Mouse (Mus musculus) MEL (cell line): ENCODE results near the gene Gm28042. TPM values are rescaled to one million over a fixed set of nuclear protein-coding genes. Genes with fewer than 3 reads are reported as not detected.

Experiments used
- DNase-seq: peaks from one replicate; pipeline ENCODE4 v3.0.0; 2011; ENCODE audit warnings: low read depth, low spot score
- H3K27ac ChIP-seq: 2 replicates; pipeline ENCODE4 v1.5.1; 2012; ENCODE audit warnings: low read depth, mild to moderate bottlenecking, control low read depth, low read length, moderate library complexity; ENCODE audit not compliant: control insufficient read depth
- H3K27me3 ChIP-seq, 2 experiments: fragments of 150-350 bp in 1 of 2; sonication (generic) in 1 of 2; 2 replicates each; pipeline ENCODE4 v1.6.1; 2012; ENCODE audit warnings: low read length in 2 of 2, mild to moderate bottlenecking in 2 of 2, improper control_type of control experiment in 1 of 2, moderate library complexity in 1 of 2; ENCODE audit not compliant: insufficient read depth in 2 of 2, control insufficient read depth in 1 of 2
- H3K36me3 ChIP-seq, 2 experiments: 2 replicates each; pipeline ENCODE4 v1.6.1; 2012 to 2014; ENCODE audit warnings: low read length in 2 of 2, improper control_type of control experiment in 1 of 2, inconsistent platforms in 1 of 2, mild to moderate bottlenecking in 1 of 2; ENCODE audit not compliant: insufficient read depth in 2 of 2, control insufficient read depth in 1 of 2
- H3K4me1 ChIP-seq, 2 experiments: fragments of 150-350 bp in 1 of 2; sonication (generic) in 1 of 2; 2 replicates each; pipeline ENCODE4 v1.6.1; 2012; ENCODE audit warnings: low read length in 2 of 2, improper control_type of control experiment in 1 of 2, mild to moderate bottlenecking in 1 of 2; ENCODE audit not compliant: insufficient read depth in 2 of 2, control insufficient read depth in 1 of 2
- H3K4me3 ChIP-seq, 2 experiments: fragments of 150-350 bp in 1 of 2; sonication (generic) in 1 of 2; 2 replicates each; pipeline ENCODE4 v1.5.1; 2012; ENCODE audit warnings: low read depth in 2 of 2, low read length in 2 of 2, mild to moderate bottlenecking in 2 of 2, moderate library complexity in 2 of 2, control low read depth in 1 of 2, improper control_type of control experiment in 1 of 2; ENCODE audit not compliant: control insufficient read depth in 1 of 2, insufficient read depth in 1 of 2
- H3K79me2 ChIP-seq: 2 replicates; pipeline ENCODE4 v1.6.1; 2012; ENCODE audit warnings: mild to moderate bottlenecking, low read length, moderate library complexity; ENCODE audit not compliant: control insufficient read depth, poor library complexity, insufficient read depth
- H3K9ac ChIP-seq: 2 replicates; pipeline ENCODE4 v1.6.1; 2012; ENCODE audit warnings: low read depth, mild to moderate bottlenecking, control low read depth, low read length, moderate library complexity; ENCODE audit not compliant: control insufficient read depth, poor library complexity, severe bottlenecking
- H3K9me3 ChIP-seq: fragments of 150-350 bp; sonication (generic); replicated peaks from 2 replicates; pipeline ENCODE4 v1.6.1; 2012; ENCODE audit warnings: mild to moderate bottlenecking, low read length, improper control_type of control experiment, moderate library complexity; ENCODE audit not compliant: insufficient read depth
- BHLHE40 ChIP-seq: IDR thresholded peaks from 2 replicates; pipeline ENCODE4 v1.6.1; 2012; ENCODE audit warnings: low read depth, mild to moderate bottlenecking, inconsistent platforms, low read length, improper control_type of control experiment, borderline replicate concordance
- CHD2 ChIP-seq: IDR thresholded peaks from 2 replicates; pipeline ENCODE4 v1.6.1; 2011; ENCODE audit warnings: low read length, improper control_type of control experiment
- CTCF ChIP-seq, 3 experiments: IDR thresholded peaks in 2 of 3; conservative IDR thresholded peaks in 1 of 3; 2 replicates each; pipeline ENCODE4 v1.5.1; 2011 to 2012; ENCODE audit warnings: low read length in 3 of 3, low read depth in 2 of 3, mild to moderate bottlenecking in 2 of 3, improper control_type of control experiment in 1 of 3, inconsistent platforms in 1 of 3, mixed read lengths in 1 of 3, moderate library complexity in 1 of 3; ENCODE audit not compliant: control insufficient read depth in 1 of 3, insufficient read depth in 1 of 3, poor library complexity in 1 of 3, severe bottlenecking in 1 of 3
- E2F4 ChIP-seq: IDR thresholded peaks from 2 replicates; pipeline ENCODE4 v1.6.1; 2011; ENCODE audit warnings: low read depth, low read length, improper control_type of control experiment, borderline replicate concordance
- ELF1 ChIP-seq: IDR thresholded peaks from 2 replicates; pipeline ENCODE4 v1.6.1; 2014; ENCODE audit warnings: low read depth, mild to moderate bottlenecking, inconsistent platforms, low read length, improper control_type of control experiment, moderate library complexity
- EP300 ChIP-seq, 2 experiments: IDR thresholded peaks; 2 replicates each; pipeline ENCODE4 v1.6.1; 2011; ENCODE audit warnings: improper control_type of control experiment in 2 of 2, low read length in 2 of 2, low read depth in 1 of 2, mild to moderate bottlenecking in 1 of 2
- ETS1 ChIP-seq: IDR thresholded peaks from 2 replicates; pipeline ENCODE4 v1.6.1; 2012; ENCODE audit warnings: low read depth, mild to moderate bottlenecking, inconsistent platforms, low read length, improper control_type of control experiment, moderate library complexity
- GABPA ChIP-seq: IDR thresholded peaks from 2 replicates; pipeline ENCODE4 v1.6.1; 2012; ENCODE audit warnings: low read depth, mild to moderate bottlenecking, inconsistent platforms, low read length, improper control_type of control experiment, moderate library complexity
- HCFC1 ChIP-seq: IDR thresholded peaks from 2 replicates; pipeline ENCODE4 v1.6.1; 2012; ENCODE audit warnings: low read depth, mild to moderate bottlenecking, inconsistent platforms, low read length, improper control_type of control experiment, moderate library complexity
- JUND ChIP-seq: IDR thresholded peaks from 2 replicates; pipeline ENCODE4 v1.6.1; 2011; ENCODE audit warnings: low read depth, mild to moderate bottlenecking, improper control_type of control experiment, low read length
- KAT2A ChIP-seq: conservative IDR thresholded peaks from 2 replicates; pipeline ENCODE4 v1.6.1; 2012; ENCODE audit warnings: low read depth, low read length, improper control_type of control experiment, inconsistent platforms
- MAX ChIP-seq: IDR thresholded peaks from 2 replicates; pipeline ENCODE4 v1.6.1; 2011; ENCODE audit warnings: low read length, improper control_type of control experiment
- MEF2A ChIP-seq: IDR thresholded peaks from 2 replicates; pipeline ENCODE4 v1.6.1; 2014; ENCODE audit warnings: low read depth, mild to moderate bottlenecking, inconsistent platforms, low read length, improper control_type of control experiment; ENCODE audit not compliant: poor library complexity, insufficient replicate concordance, severe bottlenecking; ENCODE audit errors: extremely low read depth
- MXI1 ChIP-seq: IDR thresholded peaks from 2 replicates; pipeline ENCODE4 v1.6.1; 2011; ENCODE audit warnings: mild to moderate bottlenecking, low read depth, low read length, improper control_type of control experiment
- MYB ChIP-seq: IDR thresholded peaks from 2 replicates; pipeline ENCODE4 v1.6.1; 2011; ENCODE audit warnings: mild to moderate bottlenecking, low read depth, low read length, improper control_type of control experiment
- MYC ChIP-seq: IDR thresholded peaks from 2 replicates; pipeline ENCODE4 v1.6.1; 2011; ENCODE audit warnings: low read depth, mild to moderate bottlenecking, low read length, improper control_type of control experiment, moderate library complexity
- NELFE ChIP-seq: IDR thresholded peaks from 2 replicates; pipeline ENCODE4 v1.6.1; 2011; ENCODE audit warnings: low read depth, low read length, improper control_type of control experiment
- NRF1 ChIP-seq: IDR thresholded peaks from 2 replicates; pipeline ENCODE4 v1.6.1; 2014; ENCODE audit warnings: low read depth, mild to moderate bottlenecking, inconsistent platforms, low read length, improper control_type of control experiment, moderate library complexity; ENCODE audit not compliant: poor library complexity, insufficient read depth, severe bottlenecking
- POLR2A ChIP-seq, 2 experiments: IDR thresholded peaks; 2 replicates each; pipeline ENCODE4 v1.6.1; 2011 to 2012; ENCODE audit warnings: low read length in 2 of 2, mild to moderate bottlenecking in 2 of 2, control low read depth in 1 of 2, improper control_type of control experiment in 1 of 2, low read depth in 1 of 2, moderate library complexity in 1 of 2; ENCODE audit not compliant: control insufficient read depth in 1 of 2, insufficient read depth in 1 of 2, poor library complexity in 1 of 2
- POLR2AphosphoS2 ChIP-seq: IDR thresholded peaks from 2 replicates; pipeline ENCODE4 v1.6.1; 2011; ENCODE audit warnings: low read length, improper control_type of control experiment
- POLR2AphosphoS5 ChIP-seq: IDR thresholded peaks from 2 replicates; pipeline ENCODE4 v1.6.1; 2012; ENCODE audit warnings: low read depth, borderline replicate concordance, mild to moderate bottlenecking, inconsistent platforms, low read length, moderate library complexity, mixed read lengths
- SIN3A ChIP-seq: IDR thresholded peaks from 2 replicates; pipeline ENCODE4 v1.6.1; 2012; ENCODE audit warnings: low read length, improper control_type of control experiment, inconsistent platforms
- SMC3 ChIP-seq: IDR thresholded peaks from 2 replicates; pipeline ENCODE4 v1.6.1; 2011; ENCODE audit warnings: low read depth, low read length, improper control_type of control experiment
- TAL1 ChIP-seq: IDR thresholded peaks from 2 replicates; pipeline ENCODE4 v1.6.1; 2012; ENCODE audit warnings: mild to moderate bottlenecking, inconsistent platforms, low read length, moderate library complexity, mixed read lengths
- USF1 ChIP-seq: IDR thresholded peaks from 2 replicates; pipeline ENCODE4 v1.6.1; 2014; ENCODE audit warnings: low read depth, mild to moderate bottlenecking, inconsistent platforms, low read length, improper control_type of control experiment, moderate library complexity
- USF2 ChIP-seq, 2 experiments: IDR thresholded peaks; 2 replicates each; pipeline ENCODE4 v1.6.1; 2011 to 2012; ENCODE audit warnings: improper control_type of control experiment in 2 of 2, low read length in 2 of 2, borderline replicate concordance in 1 of 2, inconsistent platforms in 1 of 2, low read depth in 1 of 2, mild to moderate bottlenecking in 1 of 2; ENCODE audit not compliant: insufficient read depth in 1 of 2
- ZC3H11A ChIP-seq: IDR thresholded peaks from 2 replicates; pipeline ENCODE4 v1.6.1; 2012; ENCODE audit warnings: low read depth, mild to moderate bottlenecking, inconsistent platforms, low read length, improper control_type of control experiment
- ZMIZ1 ChIP-seq: IDR thresholded peaks from 2 replicates; pipeline ENCODE4 v1.6.1; 2012; ENCODE audit warnings: low read depth, mild to moderate bottlenecking, inconsistent platforms, low read length, improper control_type of control experiment, moderate library complexity
- ZNF384 ChIP-seq: IDR thresholded peaks from 2 replicates; pipeline ENCODE4 v1.6.1; 2012; ENCODE audit warnings: low read depth, mild to moderate bottlenecking, inconsistent platforms, low read length, improper control_type of control experiment
- polyA plus RNA-seq, 2 experiments: library from polyadenylated mRNA; stranded (reverse) in 1 of 2; unstranded in 1 of 2; fragments of >175 nt in 1 of 2; fragments of >200 nt in 1 of 2; gene quantifications; 2 replicates each; pipeline versions ENCODE4 v1.2.1 to v1.2.4; 2012; ENCODE audit warnings: low replicate concordance in 2 of 2, low read depth in 1 of 2; ENCODE audit not compliant: insufficient read length in 2 of 2, insufficient read depth in 1 of 2, missing spikeins in 1 of 2
- total RNA-seq: library from RNA; depleted of rRNA; stranded (reverse); fragments of 300-350 nt; gene quantifications from 2 replicates; pipeline ENCODE4 v1.2.3, GENCODE M21; 2012; rRNA removed

The Gm28042 gene
- total RNA-seq (0.46 and 0.96 TPM in 2 replicates), polyA plus RNA-seq (1 to 10 TPM in 1 of 2 experiments, not detected in 1; 1.7 TPM)

DNA sequence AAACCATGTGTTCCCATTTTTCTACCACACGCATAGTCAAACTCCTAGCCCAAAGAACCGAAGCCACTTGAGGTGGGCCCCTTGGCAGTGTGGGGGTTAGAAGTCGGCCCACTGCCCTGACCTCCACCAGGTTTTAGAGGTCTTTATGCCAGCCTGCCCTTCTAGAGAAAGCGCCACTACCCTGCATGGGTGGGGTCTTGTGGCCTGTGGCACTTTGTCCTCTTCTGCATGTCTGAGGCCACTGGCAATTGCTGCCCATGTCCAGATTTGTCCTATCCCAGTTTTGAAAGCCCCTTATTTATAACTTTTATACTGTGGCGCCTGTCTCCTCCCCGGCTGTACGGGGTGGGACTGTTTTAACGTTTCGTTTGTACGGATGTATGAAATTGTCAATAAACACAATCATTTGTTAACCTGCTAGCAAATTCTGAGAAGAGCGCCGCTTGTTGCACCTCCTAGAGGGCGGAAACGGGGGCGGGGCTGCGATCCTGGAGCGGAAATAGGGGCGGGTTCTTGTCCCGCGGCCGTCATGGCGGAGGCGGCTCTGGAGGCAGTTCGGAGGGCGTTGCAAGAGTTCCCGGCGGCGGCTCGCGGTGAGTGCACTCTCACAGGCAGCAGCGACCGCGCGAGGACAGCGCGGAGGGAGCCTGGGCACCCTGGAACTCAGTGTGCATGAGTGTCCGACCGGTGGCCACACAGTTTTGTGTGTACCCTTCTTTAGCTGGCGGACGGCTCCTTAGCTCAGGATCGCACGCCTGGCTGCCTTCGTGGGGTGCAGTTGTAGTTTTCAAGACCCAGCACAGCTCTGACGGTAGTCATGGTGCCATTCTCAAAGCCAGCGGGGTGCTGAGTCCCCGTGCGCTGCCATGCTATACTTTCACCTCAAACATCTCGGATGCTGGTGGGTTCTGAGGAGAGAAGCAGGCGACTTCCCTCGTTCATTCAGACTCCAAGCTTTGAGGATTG, at the start of gene Gm28042, which contains the start of gene Jmjd7:
Gm28042 (plus strand) TSS at position 510 of the 966 bp plus-strand sequence.
Jmjd7 (plus strand) TSS at position 500 of the 966 bp plus-strand sequence.
- H3K4me1 ChIP-seq: peaks cover 0 to 12% of the 10 kb centered on the region in 2 experiments; a peak in 2 of 4 replicates
- peak within 1 kb of the TSS; percentile 66 for H3K27ac ChIP-seq
- peak within 1 kb of the TSS; percentile 78 for H3K9ac ChIP-seq
- H3K9me3 ChIP-seq: no peaks in the 10 kb centered on the region
- H3K79me2 ChIP-seq: no peaks in the 10 kb centered on the region; the same call in 1 of the 2 replicates
- DNase-seq: peak; percentile 96
- TF ChIP-seq ZC3H11A: no peak
- TF ChIP-seq JUND: no peak
- 0 out of 2 replicates have a peak, but pooled peaks have one; percentile 11 for TF ChIP-seq MXI1
- TF ChIP-seq POLR2A (IDR thresholded peaks at IDR 0.05; ENCODE audit: control insufficient read depth in 1 of 2, insufficient read depth in 1 of 2, low read depth in 1 of 2, low read length in 2 of 2, poor library complexity in 1 of 2): peak; percentile 75 to 93; a peak in 3 of 4 replicates
- no peak for TF ChIP-seq KAT2A
- peak; percentile 72 for TF ChIP-seq NELFE
- TF ChIP-seq SIN3A: 0 out of 2 replicates have a peak, but pooled peaks have one; percentile 1
- no peak for TF ChIP-seq POLR2AphosphoS5
- no peak for TF ChIP-seq USF2 (IDR thresholded peaks at IDR 0.05; ENCODE audit: borderline replicate concordance in 1 of 2, insufficient read depth in 1 of 2, low read depth in 1 of 2, low read length in 2 of 2)
- TF ChIP-seq ELF1: no peak
- no peak for TF ChIP-seq ETS1
- no peak for TF ChIP-seq MEF2A
- TF ChIP-seq GABPA: no peak
- TF ChIP-seq NRF1: no peak
- no peak for TF ChIP-seq SMC3
- TF ChIP-seq MAX: peak; percentile 16; the same call in 1 of the 2 replicates
- no peak for TF ChIP-seq USF1
- TF ChIP-seq ZMIZ1: 0 out of 2 replicates have a peak, but pooled peaks have one; percentile 33
- no peak for TF ChIP-seq CHD2
- no peak for TF ChIP-seq BHLHE40
- TF ChIP-seq EP300 (IDR thresholded peaks at IDR 0.05; ENCODE audit: low read depth in 1 of 2, low read length in 2 of 2): no peak
- TF ChIP-seq HCFC1: no peak
- peak; percentile 37; the same call in 1 of the 2 replicates for TF ChIP-seq POLR2AphosphoS2
- TF ChIP-seq ZNF384: no peak
- no peak for TF ChIP-seq MYB
- no peak for TF ChIP-seq E2F4
- no peak for TF ChIP-seq CTCF (IDR thresholded peaks at IDR 0.05 in 2 of 3, conservative IDR thresholded peaks at IDR 0.05 in 1 of 3; ENCODE audit: control insufficient read depth in 1 of 3, insufficient read depth in 1 of 3, low read depth in 2 of 3, low read length in 3 of 3, poor library complexity in 1 of 3, severe bottlenecking in 1 of 3)
- no peak for TF ChIP-seq TAL1
- TF ChIP-seq MYC: no peak
- H3K4me3 ChIP-seq: peak within 1 kb of the TSS; percentile 73 to 92
- H3K27me3 ChIP-seq: no peaks in the 10 kb centered on the region
- peaks cover 0 to 3% of the 10 kb centered on the region in 2 experiments; a peak in 1 of 4 replicates for H3K36me3 ChIP-seq
